Mouse (Mus musculus) lung, postnatal 0 days (tissue): ENCODE data around the gene Adrm1. TPM values are rescaled to one million over a fixed set of nuclear protein-coding genes. Genes with fewer than 3 reads are reported as not detected.

Source experiments
- ATAC-seq: fragments of 200-750 bp; cut with Nextera tagmentation; 2 replicates; pipeline ENCODE4 v1.8.0; 2017; ENCODE audit warnings: moderate library complexity
- DNase-seq: peaks from one replicate; pipeline ENCODE4 v3.0.0-alpha.2; 2016; ENCODE audit warnings: low spot score
- H3K27ac ChIP-seq: fragments of 300-500 bp; sonication (generic); 2 replicates; pipeline ENCODE4 v1.5.1; 2014; ENCODE audit warnings: antibody characterized with exemption, mild to moderate bottlenecking, low read length, mixed read lengths
- H3K27me3 ChIP-seq: fragments of 300-500 bp; sonication (generic); replicated peaks from 2 replicates; pipeline ENCODE4 v1.6.1; 2014; ENCODE audit warnings: low read length, mixed read lengths; ENCODE audit not compliant: insufficient read depth
- H3K36me3 ChIP-seq: fragments of 300-500 bp; sonication (generic); 2 replicates; pipeline ENCODE4 v1.6.1; 2014; ENCODE audit warnings: low read length, mixed read lengths; ENCODE audit not compliant: insufficient read depth
- H3K4me1 ChIP-seq: fragments of 300-500 bp; sonication (generic); 2 replicates; pipeline ENCODE4 v1.6.1; 2014; ENCODE audit warnings: antibody characterized with exemption, low read depth, low read length, mixed read lengths; ENCODE audit not compliant: insufficient read depth
- H3K4me2 ChIP-seq: fragments of 300-500 bp; sonication (generic); replicated peaks from 2 replicates; pipeline ENCODE4 v1.6.1; 2014; ENCODE audit warnings: low read depth, mild to moderate bottlenecking, low read length, moderate library complexity, mixed read lengths
- H3K4me3 ChIP-seq: fragments of 300-500 bp; sonication (generic); 2 replicates; pipeline ENCODE4 v1.5.1; 2014; ENCODE audit warnings: low read depth, low read length
- H3K9ac ChIP-seq: fragments of 300-500 bp; sonication (generic); replicated peaks from 2 replicates; pipeline ENCODE4 v1.6.1; 2014; ENCODE audit warnings: low read depth, mild to moderate bottlenecking
- H3K9me3 ChIP-seq: fragments of 300-500 bp; sonication (generic); 2 replicates; pipeline ENCODE4 v1.6.1; 2016; ENCODE audit warnings: low read length, mixed read lengths
- CTCF ChIP-seq: IDR thresholded peaks from 2 replicates; pipeline ENCODE4 v1.5.1; 2016; ENCODE audit warnings: antibody characterized with exemption, mild to moderate bottlenecking
- EP300 ChIP-seq: IDR thresholded peaks from 2 replicates; pipeline ENCODE4 v1.6.1; 2016; ENCODE audit warnings: antibody characterized with exemption, mild to moderate bottlenecking, control low read depth
- WGBS: fragments of 180-500 bp; shearing (Covaris S2); extraction: QIAGEN DNeasy Blood & Tissue Kit; methylation state at CpG from one replicate; pipeline ENCODE4 v1.1.7; 2014; 5-methylcytosine and 5-hydroxymethylcytosine counted together
- microRNA-seq: library from miRNA; unstranded; fragments of <30 nt; microRNA quantifications from one replicate; pipeline ENCODE4, GENCODE M21; 2016
- polyA plus RNA-seq: library from polyadenylated mRNA; unstranded; fragments of >200 nt; fragmentation: Nextera tagmentation; extraction: Ambion mirVana; gene quantifications from 2 replicates; pipeline ENCODE4 v1.2.1, GENCODE M21; 2015

Gene Adrm1
- polyA plus RNA-seq, 1 experiment from 2014 or later: 136 TPM

DNA sequence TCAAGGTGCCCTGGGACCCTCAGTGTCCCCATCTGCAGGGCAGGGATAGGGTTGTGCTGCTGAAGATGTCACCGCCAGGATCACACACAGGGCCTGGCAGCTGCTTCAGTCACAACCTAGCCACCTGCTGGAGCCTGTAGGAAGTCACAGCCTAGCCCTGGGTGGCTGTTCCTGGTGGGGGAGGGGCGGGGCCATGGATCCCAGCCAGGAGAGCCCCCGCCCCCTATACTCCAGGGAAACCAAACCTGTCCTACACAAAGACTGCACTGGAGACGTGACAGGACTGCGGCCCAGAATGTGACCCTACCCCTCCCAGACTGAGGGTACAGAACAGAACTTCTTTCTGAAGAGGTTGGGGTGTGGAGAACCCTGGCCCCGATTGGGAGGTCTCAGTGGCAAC lies 51.0 kb downstream of the Adrm1 start:
- peak; percentile 49 for ATAC-seq
- H3K9ac ChIP-seq: 0 out of 2 replicates have a peak overlapping the region, but pooled peaks have one; percentile 5
- DNase-seq: peak; percentile 79
- H3K4me1 ChIP-seq: peaks cover 64% of the 10 kb centered on the region
- TF ChIP-seq EP300 (no peak), CTCF (peak; percentile 72)
- peaks cover 5% of the 10 kb centered on the region; the same call in 1 of the 2 replicates for H3K36me3 ChIP-seq
- no peaks in the 10 kb centered on the region for H3K9me3 ChIP-seq
- 14% methylated on average over 6 of the region's 6 CpGs for WGBS
- peak overlapping the region; percentile 94 for H3K27ac ChIP-seq
- H3K4me3 ChIP-seq: no peak overlapping the region
- no peaks in the 10 kb centered on the region for H3K27me3 ChIP-seq
- peak overlapping the region; percentile 84 for H3K4me2 ChIP-seq

GRCm38 (mm10) chr2:180224647-180225043 lies 53.4 kb downstream of the Adrm1 start:
- H3K27ac ChIP-seq: peak overlapping the region; percentile 94
- peaks cover 4% of the 10 kb centered on the region; the same call in 1 of the 2 replicates for H3K36me3 ChIP-seq
- 3% methylated on average over 9 of the region's 13 CpGs for WGBS
- H3K4me3 ChIP-seq: peak overlapping the region; percentile 85
- peak overlapping the region; percentile 82 for H3K9ac ChIP-seq
- peaks cover 61% of the 10 kb centered on the region; the same call in 1 of the 2 replicates for H3K4me1 ChIP-seq
- ATAC-seq: no peak
- no peaks in the 10 kb centered on the region for H3K27me3 ChIP-seq
- peak overlapping the region; percentile 84 for H3K4me2 ChIP-seq
- DNase-seq: no peak
- no peaks in the 10 kb centered on the region for H3K9me3 ChIP-seq
- no peak for TF ChIP-seq EP300
- TF ChIP-seq CTCF: no peak

DNA sequence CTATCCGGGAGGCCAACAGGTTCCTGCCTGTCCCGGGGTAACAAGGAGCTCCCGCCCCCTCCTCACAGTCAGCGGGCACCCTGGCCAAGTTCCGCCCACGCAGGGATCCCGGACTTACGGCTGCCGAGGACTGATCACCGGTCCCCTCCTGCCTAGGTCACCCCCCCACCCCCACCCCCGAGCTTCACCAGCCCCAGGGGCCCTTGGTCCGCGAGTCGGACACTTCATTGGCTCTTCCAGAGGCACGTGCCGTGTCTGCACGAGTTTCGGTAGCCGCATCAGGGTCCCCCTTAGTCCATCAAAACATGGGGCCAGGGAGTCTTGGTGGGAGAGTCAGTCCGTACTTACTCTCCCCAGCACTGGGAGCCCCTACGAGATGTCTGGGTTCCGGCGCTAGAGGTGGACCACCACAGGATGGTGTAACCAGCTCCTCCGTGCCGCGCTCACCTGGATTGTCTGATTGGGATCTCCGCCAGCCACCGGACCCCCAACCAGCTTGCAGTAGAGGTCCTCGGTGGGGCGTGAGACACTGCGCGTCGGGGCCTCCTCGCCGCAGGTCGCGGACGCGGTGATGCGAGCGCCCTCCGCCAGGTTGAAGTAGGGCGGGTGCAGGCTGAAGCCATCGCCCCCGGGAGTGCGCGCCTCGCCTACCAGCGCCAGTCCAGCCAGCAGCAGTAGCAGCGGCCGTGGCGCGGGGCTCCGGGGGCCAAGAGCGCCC lies 53.9 kb downstream of the Adrm1 start:
- no peaks in the 10 kb centered on the region; the same call in 1 of the 2 replicates for H3K36me3 ChIP-seq
- peak overlapping the region; percentile 84 for H3K4me2 ChIP-seq
- H3K27ac ChIP-seq: peak overlapping the region; percentile 94
- DNase-seq: peak; percentile 47
- ATAC-seq: peak; percentile 11
- H3K9ac ChIP-seq: peak overlapping the region; percentile 82
- no peaks in the 10 kb centered on the region for H3K27me3 ChIP-seq
- TF ChIP-seq CTCF: peak; percentile 14; the same call in 1 of the 2 replicates
- TF ChIP-seq EP300: no peak
- no peaks in the 10 kb centered on the region for H3K9me3 ChIP-seq
- H3K4me3 ChIP-seq: peak overlapping the region; percentile 85
- H3K4me1 ChIP-seq: peaks cover 55% of the 10 kb centered on the region; the same call in 1 of the 2 replicates
- WGBS: 1% methylated on average over 48 of the region's 55 CpGs

Small RNA genes lying within 50 kb of the gene (microRNA-seq; reads per million reads assigned to microRNA genes)
- not detected for gene Mir7005

Other genes with a start within 250 kb of the Adrm1 start
- gene Taf4, start 194.8 kb upstream of the Adrm1 start, polyA plus RNA-seq: 2.8 and 3.5 TPM in 2 replicates
- gene Lsm14b, start 146.5 kb upstream of the Adrm1 start, polyA plus RNA-seq: 6.5 and 7.0 TPM in 2 replicates
- gene Psma7, start 129.1 kb upstream of the Adrm1 start, polyA plus RNA-seq: 334 and 385 TPM in 2 replicates
- 2.0 and 2.4 TPM in 2 replicates for gene Ss18l1, start 129.0 kb upstream of the Adrm1 start, polyA plus RNA-seq
- gene Mtg2, start 100.9 kb upstream of the Adrm1 start, polyA plus RNA-seq: 18.7 and 18.9 TPM in 2 replicates
- 0.14 TPM in 1 of 2 replicates, not detected in the other for gene Hrh3, start 67.0 kb upstream of the Adrm1 start, polyA plus RNA-seq
- gene Osbpl2, start 52.2 kb upstream of the Adrm1 start, polyA plus RNA-seq: 35.3 and 36.1 TPM in 2 replicates
- gene Lama5, start 54.4 kb downstream of the Adrm1 start, polyA plus RNA-seq: 83.7 and 85.3 TPM in 2 replicates
- gene Rps21, start 85.9 kb downstream of the Adrm1 start, polyA plus RNA-seq: 418 and 453 TPM in 2 replicates
- gene Cables2, start 102.0 kb downstream of the Adrm1 start, polyA plus RNA-seq: 15.5 and 16.1 TPM in 2 replicates
- 0.20 and 0.46 TPM in 2 replicates for gene Rbbp8nl, start 118.4 kb downstream of the Adrm1 start, polyA plus RNA-seq
- 10.4 and 11.4 TPM in 2 replicates for gene Gata5, start 163.2 kb downstream of the Adrm1 start, polyA plus RNA-seq